Mouse (Mus musculus) hindbrain, postnatal 0 days (tissue): Measurements from ENCODE around the gene Gm19402. TPM values are rescaled to one million over a fixed set of nuclear protein-coding genes. Genes with fewer than 3 reads are reported as not detected.
A peak's percentile ranks its signal among the peaks of the same experiment; 100 is the strongest.
"Not testable (repeated sequence)": the region's sequence is repeated elsewhere in the genome, so short reads cannot be mapped to it uniquely, and the experiment has no call there.

Experiments used
- ATAC-seq: fragments of 200-750 bp; cut with Nextera tagmentation; 2 replicates; pipeline ENCODE4 v1.8.0; 2017; ENCODE audit warnings: mild to moderate bottlenecking, moderate TSS enrichment, moderate library complexity
- DNase-seq: peaks from one replicate; pipeline ENCODE4 v3.0.0-alpha.2; 2015; ENCODE audit warnings: low spot score
- H3K27ac ChIP-seq: fragments of 300-500 bp; sonication (generic); 2 replicates; pipeline ENCODE4 v1.5.1; 2014; ENCODE audit warnings: mild to moderate bottlenecking
- H3K27me3 ChIP-seq: fragments of 300-500 bp; sonication (generic); 2 replicates; pipeline ENCODE4 v1.6.1; 2014; ENCODE audit warnings: low read length, mixed read lengths; ENCODE audit not compliant: insufficient read depth
- H3K36me3 ChIP-seq: fragments of 300-500 bp; sonication (generic); 2 replicates; pipeline ENCODE4 v1.6.1; 2014; ENCODE audit warnings: low read length, mixed read lengths; ENCODE audit not compliant: insufficient read depth
- H3K4me1 ChIP-seq: fragments of 300-500 bp; sonication (generic); 2 replicates; pipeline ENCODE4 v1.6.1; 2014; ENCODE audit warnings: antibody characterized with exemption, low read length, mixed read lengths; ENCODE audit not compliant: insufficient read depth
- H3K4me2 ChIP-seq: fragments of 300-500 bp; sonication (generic); 2 replicates; pipeline ENCODE4 v1.6.1; 2014; ENCODE audit warnings: low read depth, mild to moderate bottlenecking, low read length, moderate library complexity, mixed read lengths
- H3K4me3 ChIP-seq: fragments of 300-500 bp; sonication (generic); 2 replicates; pipeline ENCODE4 v1.5.1; 2014; ENCODE audit warnings: low read length
- H3K9ac ChIP-seq: fragments of 300-500 bp; sonication (generic); replicated peaks from 2 replicates; pipeline ENCODE4 v1.6.1; 2014; ENCODE audit warnings: mild to moderate bottlenecking, low read length, moderate library complexity, mixed read lengths
- H3K9me3 ChIP-seq: fragments of 300-500 bp; sonication (generic); 2 replicates; pipeline ENCODE4 v1.6.1; 2016; ENCODE audit warnings: low read length, mixed read lengths
- CTCF ChIP-seq: IDR thresholded peaks from 2 replicates; pipeline ENCODE4 v1.5.1; 2016; ENCODE audit warnings: antibody characterized with exemption, control low read depth, low read depth
- WGBS: fragments of 180-500 bp; shearing (Covaris S2); extraction: QIAGEN DNeasy Blood & Tissue Kit; methylation state at CpG from one replicate; pipeline ENCODE4 v1.1.7; 2014; 5-methylcytosine and 5-hydroxymethylcytosine counted together
- polyA plus RNA-seq: library from polyadenylated mRNA; unstranded; fragments of >200 nt; fragmentation: Nextera tagmentation; extraction: Ambion mirVana; gene quantifications from 2 replicates; pipeline ENCODE4 v1.2.1, GENCODE M21; 2015
- total RNA-seq: library from RNA; depleted of rRNA; stranded (reverse); fragments of >200 nt; gene quantifications from 2 replicates; pipeline ENCODE4 v1.2.3, GENCODE M21; 2014

The Gm19402 gene
- total and polyA plus RNA-seq, 2 experiments from 2014 or later = not detected

DNA sequence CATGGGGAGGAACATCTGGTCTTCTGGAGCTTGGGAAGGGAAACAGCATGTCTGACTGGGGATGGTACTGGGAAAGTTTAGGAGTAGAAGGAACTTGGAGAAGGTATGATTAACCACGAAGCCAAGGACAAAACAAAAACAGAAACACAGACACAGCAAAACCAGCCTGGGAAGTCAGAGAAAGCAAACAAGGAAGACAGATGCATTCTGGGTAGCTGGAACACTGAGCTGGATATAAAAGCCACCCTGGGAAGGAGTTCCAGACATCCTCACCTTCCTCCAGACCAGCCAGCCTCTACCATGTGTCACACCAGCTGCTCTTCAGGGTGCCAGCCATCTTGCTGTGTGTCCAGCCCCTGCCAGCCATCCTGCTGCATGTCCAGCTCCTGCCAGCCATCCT, 24.9 kb upstream of the Gm19402 start, which contains the start of gene Gm10142:
Gene Gm10142 (plus strand): TSS at position 301 of the 400 bp plus-strand sequence.
- TF ChIP-seq CTCF = no peak
- DNase-seq = no peak
- H3K4me3 ChIP-seq = no peak within 1 kb of the TSS
- no peak within 1 kb of the TSS for H3K9ac ChIP-seq
- H3K4me1 ChIP-seq = no peaks in the 10 kb centered on the region
- H3K36me3 ChIP-seq = no peaks in the 10 kb centered on the region
- ATAC-seq = no peak
- H3K27ac ChIP-seq = no peak within 1 kb of the TSS
- 0 out of 2 replicates have a peak, but pooled peaks cover 2% of the 10 kb centered on the region for H3K9me3 ChIP-seq
- H3K27me3 ChIP-seq = no peaks in the 10 kb centered on the region
- 88% methylated on average over 1 of the region's 1 CpGs for WGBS
- no peak within 1 kb of the TSS for H3K4me2 ChIP-seq

DNA sequence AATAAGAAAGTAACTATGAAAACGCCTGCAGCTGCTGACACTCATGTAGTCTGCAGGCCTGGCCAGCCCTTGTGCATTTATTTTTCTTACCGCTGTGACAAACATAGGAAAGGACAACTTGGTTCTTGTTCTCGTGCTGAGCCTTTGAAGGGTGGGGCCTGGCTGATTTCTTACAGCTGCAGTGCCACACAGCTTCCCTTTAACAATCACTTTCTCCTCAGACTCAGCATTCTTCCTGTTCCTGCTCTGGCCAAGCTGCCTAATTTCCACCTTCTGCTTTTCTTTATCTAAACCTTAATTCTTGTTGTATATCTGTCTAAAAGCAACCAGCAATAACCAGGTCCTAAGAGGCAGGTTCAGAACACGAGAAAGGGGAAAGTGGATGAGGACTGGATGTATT, 23.2 kb upstream of the Gm19402 start:
- H3K4me2 ChIP-seq = no peak overlapping the region
- WGBS = 65% methylated on average over 4 of the region's 4 CpGs
- no peaks in the 10 kb centered on the region for H3K4me1 ChIP-seq
- no peak overlapping the region for H3K4me3 ChIP-seq
- H3K27me3 ChIP-seq = no peaks in the 10 kb centered on the region
- H3K9me3 ChIP-seq = no peaks in the 10 kb centered on the region
- no peak overlapping the region for H3K27ac ChIP-seq
- H3K36me3 ChIP-seq = no peaks in the 10 kb centered on the region
- TF ChIP-seq CTCF = no peak
- DNase-seq (no peak), ATAC-seq (no peak)
- no peak overlapping the region for H3K9ac ChIP-seq

DNA sequence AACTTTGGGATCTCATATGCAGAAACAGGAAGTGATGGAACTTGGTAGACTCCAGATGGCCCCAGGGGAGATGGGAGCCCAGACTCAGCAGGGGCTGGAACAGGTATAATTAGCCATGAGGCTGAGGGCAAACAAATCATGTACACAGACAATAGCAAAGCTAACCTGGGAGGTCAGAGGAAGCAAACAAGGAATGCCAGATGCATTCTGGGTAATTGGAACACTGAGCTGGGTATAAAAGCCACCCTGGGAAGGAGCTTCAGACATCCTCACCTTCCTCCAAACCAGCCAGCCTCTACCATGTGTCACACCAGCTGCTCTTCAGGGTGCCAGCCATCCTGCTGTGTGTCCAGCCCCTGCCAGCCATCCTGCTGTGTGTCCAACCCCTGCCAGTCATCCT, 20.6 kb upstream of the Gm19402 start, which contains the start of gene Gm10024:
Gene Gm10024 (plus strand): TSS at position 301 of the 400 bp plus-strand sequence.
- not testable (repeated sequence) for H3K9me3 ChIP-seq, H3K4me1 ChIP-seq, DNase-seq, H3K27me3 ChIP-seq, H3K4me3 ChIP-seq, H3K36me3 ChIP-seq, ATAC-seq, H3K9ac ChIP-seq, H3K4me2 ChIP-seq, H3K27ac ChIP-seq

DNA sequence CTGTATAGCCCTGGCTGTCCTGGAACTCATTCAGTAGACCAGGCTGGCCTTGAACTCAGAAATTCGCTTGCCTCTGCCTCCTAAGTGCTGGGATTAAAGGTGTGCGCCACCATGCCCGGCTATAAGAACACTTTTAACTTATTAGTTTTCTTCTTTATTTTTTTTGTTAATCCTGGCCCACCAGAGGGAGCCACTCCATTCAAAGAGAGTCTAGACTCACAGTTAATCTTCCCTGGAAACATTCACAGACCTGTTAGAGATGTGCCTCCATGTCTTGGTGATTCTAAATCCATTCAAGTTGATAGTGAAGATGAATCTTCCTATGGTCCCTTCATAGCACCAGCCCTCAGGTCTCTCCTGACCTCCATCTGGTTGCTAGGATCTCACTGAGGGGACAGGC, 19.3 kb upstream of the Gm19402 start:
- no peak overlapping the region for H3K4me3 ChIP-seq
- 0 out of 2 replicates have a peak, but pooled peaks cover 5% of the 10 kb centered on the region for H3K9me3 ChIP-seq
- H3K27me3 ChIP-seq = no peaks in the 10 kb centered on the region
- no peak for ATAC-seq
- no peak overlapping the region for H3K27ac ChIP-seq
- peak; percentile 43 for DNase-seq
- TF ChIP-seq CTCF = peak; percentile 44
- WGBS = 86% methylated on average over 3 of the region's 3 CpGs
- no peak overlapping the region for H3K4me2 ChIP-seq
- no peaks in the 10 kb centered on the region for H3K36me3 ChIP-seq
- H3K4me1 ChIP-seq = no peaks in the 10 kb centered on the region
- H3K9ac ChIP-seq = no peak overlapping the region

DNA sequence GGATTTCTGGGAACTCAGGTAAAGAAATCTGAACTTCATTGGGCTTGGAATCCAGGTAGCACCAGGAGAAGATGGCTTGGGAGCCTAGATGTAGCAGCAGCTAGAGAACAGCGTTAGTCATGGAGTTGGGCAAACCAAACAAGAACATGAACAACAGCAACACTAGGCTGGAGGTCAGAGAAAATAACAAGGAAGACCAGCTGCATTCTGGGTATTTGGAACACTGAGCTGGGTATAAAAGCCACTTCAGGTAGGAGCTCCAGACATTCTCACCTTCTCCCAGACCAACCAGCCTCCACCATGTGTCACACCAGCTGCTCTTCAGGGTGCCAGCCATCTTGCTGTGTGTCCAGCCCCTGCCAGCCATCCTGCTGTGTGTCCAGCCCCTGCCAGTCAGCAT, 15.8 kb upstream of the Gm19402 start, which contains the start of gene Gm10272:
Gene Gm10272 (plus strand): TSS at position 301 of the 400 bp plus-strand sequence.
- Histone ChIP-seq H3K9me3 (0 out of 2 replicates have a peak, but pooled peaks cover 8% of the 10 kb centered on the region), H3K9ac (no peak within 1 kb of the TSS), H3K4me3 (no peak within 1 kb of the TSS), H3K4me1 (no peaks in the 10 kb centered on the region), H3K27me3 (no peaks in the 10 kb centered on the region), H3K36me3 (no peaks in the 10 kb centered on the region), H3K27ac (no peak within 1 kb of the TSS), H3K4me2 (no peak within 1 kb of the TSS)
- ATAC-seq (no peak), DNase-seq (no peak)
- TF ChIP-seq CTCF = no peak
- 92% methylated on average over 1 of the region's 1 CpGs for WGBS

DNA sequence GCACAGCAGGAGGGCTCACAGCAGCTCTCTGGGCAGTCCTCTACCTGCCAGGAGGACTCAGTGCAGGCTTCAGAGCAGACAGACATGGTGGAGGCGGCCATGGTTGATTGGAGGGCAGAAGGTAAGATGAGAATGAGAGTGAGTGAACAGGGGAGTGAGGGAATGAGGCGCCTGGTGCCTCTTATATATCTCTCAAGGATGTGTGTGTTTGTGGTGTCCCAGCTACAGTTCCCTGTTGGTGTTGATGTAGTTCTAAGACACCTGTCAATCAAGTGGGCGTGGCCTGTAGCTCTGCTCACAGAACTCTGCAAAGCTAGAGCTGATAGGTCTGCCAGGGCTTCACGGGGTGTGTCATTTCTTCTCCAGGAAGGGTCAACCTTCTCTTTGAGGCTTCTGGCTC, 6.6 kb upstream of the Gm19402 start, which contains the start of gene Gm9508:
Gene Gm9508 (minus strand): TSS at position 101 of the 400 bp plus-strand sequence.
- Histone ChIP-seq H3K36me3 (no peaks in the 10 kb centered on the region), H3K4me3 (no peak within 1 kb of the TSS), H3K4me1 (no peaks in the 10 kb centered on the region), H3K4me2 (no peak within 1 kb of the TSS), H3K9me3 (no peaks in the 10 kb centered on the region), H3K27ac (no peak within 1 kb of the TSS), H3K9ac (no peak within 1 kb of the TSS), H3K27me3 (no peaks in the 10 kb centered on the region)
- TF ChIP-seq CTCF = no peak
- DNase-seq = no peak
- no peak for ATAC-seq
- WGBS = 36% methylated on average over 4 of the region's 4 CpGs

DNA sequence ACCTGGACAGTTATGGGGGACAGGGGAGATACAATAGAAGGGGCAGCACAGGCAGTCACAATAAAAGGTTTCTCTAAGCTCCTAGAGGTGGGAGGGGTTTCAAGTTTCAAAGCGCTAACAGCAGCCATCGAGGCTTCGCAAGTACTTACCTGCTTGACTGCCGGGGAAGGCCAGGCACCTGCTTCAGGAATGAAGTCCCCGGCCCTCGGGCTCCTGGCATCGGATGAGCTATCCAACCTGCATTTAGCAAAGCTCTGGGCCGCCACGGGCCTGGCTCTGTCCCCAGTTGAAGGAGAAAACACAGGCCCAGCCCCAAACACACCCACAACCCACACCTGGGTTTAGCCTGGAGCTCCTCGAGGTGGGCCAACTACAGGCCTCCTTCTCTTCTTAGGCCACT, 3.5 kb downstream of the Gm19402 start:
- H3K4me2 ChIP-seq = no peak overlapping the region
- H3K36me3 ChIP-seq = no peaks in the 10 kb centered on the region
- H3K27me3 ChIP-seq = 0 out of 2 replicates have a peak, but pooled peaks cover 3% of the 10 kb centered on the region
- H3K9ac ChIP-seq = no peak overlapping the region
- H3K4me1 ChIP-seq = no peaks in the 10 kb centered on the region
- no peak overlapping the region for H3K4me3 ChIP-seq
- TF ChIP-seq CTCF = no peak
- WGBS = 33% methylated on average over 10 of the region's 10 CpGs
- DNase-seq (no peak), ATAC-seq (no peak)
- no peaks in the 10 kb centered on the region for H3K9me3 ChIP-seq
- no peak overlapping the region for H3K27ac ChIP-seq
